Mouse (Mus musculus) neural tube, embryonic 10.5 days (tissue): ENCODE data around the gene Sox9.

Experiments used
- DNase-seq: peaks from one replicate; pipeline ENCODE4 v3.0.0-alpha.2; 2017; ENCODE audit warnings: low spot score; ENCODE audit errors: extremely low spot score

Gene Sox9

GRCm38 (mm10) chr11:112798831-112799382 is 16.9 kb downstream of the Sox9 start:
- no peak for DNase-seq

GRCm38 (mm10) chr11:112801189-112801818 is 19.3 kb downstream of the Sox9 start:
- DNase-seq: no peak

- no peak for DNase-seq
Observed at GRCm38 (mm10) chr11:112807838-112808506, 25.9 kb downstream of the Sox9 start.

- peak; percentile 42 for DNase-seq
Observed at GRCm38 (mm10) chr11:112810447-112811151, 28.6 kb downstream of the Sox9 start.

- DNase-seq: peak; percentile 63
Observed at GRCm38 (mm10) chr11:112811152-112811871, 29.3 kb downstream of the Sox9 start.

- DNase-seq: peak; percentile 57
Observed at GRCm38 (mm10) chr11:112817829-112818650, 36.0 kb downstream of the Sox9 start.

- no peak for DNase-seq
Observed at GRCm38 (mm10) chr11:112818651-112819270, 36.7 kb downstream of the Sox9 start.

GRCm38 (mm10) chr11:112821536-112821935 is 39.5 kb downstream of the Sox9 start:
- no peak for DNase-seq

GRCm38 (mm10) chr11:112824146-112824545 is 42.1 kb downstream of the Sox9 start:
- no peak for DNase-seq

GRCm38 (mm10) chr11:112826193-112827043 is 44.4 kb downstream of the Sox9 start:
- peak; percentile 48 for DNase-seq

- DNase-seq: peak; percentile 54
Observed at GRCm38 (mm10) chr11:112827044-112827347, 45.0 kb downstream of the Sox9 start.

- no peak for DNase-seq
Observed at GRCm38 (mm10) chr11:112828553-112829287, 46.7 kb downstream of the Sox9 start.

GRCm38 (mm10) chr11:112834245-112835005 is 52.4 kb downstream of the Sox9 start:
- DNase-seq: no peak

- no peak for DNase-seq
Observed at GRCm38 (mm10) chr11:112835468-112836092, 53.6 kb downstream of the Sox9 start.
